Mouse (Mus musculus): Measurements from ENCODE around the gene Igf1.

The Igf1 gene

GRCm38 (mm10) chr10:87858013-87858806 lies at the start of gene Igf1:
TSS of gene Igf1 (plus strand) at chr10:87858265.
- in situ Hi-C loops (cut with MboI; ENCODE audit: low sequenced_read_pairs), result no loop called here

GRCm38 (mm10) chr10:87812157-87813072 lies 45.6 kb upstream of the Igf1 start:
- in situ Hi-C loops (cut with MboI; ENCODE audit: low sequenced_read_pairs), result no loop called here

DNA sequence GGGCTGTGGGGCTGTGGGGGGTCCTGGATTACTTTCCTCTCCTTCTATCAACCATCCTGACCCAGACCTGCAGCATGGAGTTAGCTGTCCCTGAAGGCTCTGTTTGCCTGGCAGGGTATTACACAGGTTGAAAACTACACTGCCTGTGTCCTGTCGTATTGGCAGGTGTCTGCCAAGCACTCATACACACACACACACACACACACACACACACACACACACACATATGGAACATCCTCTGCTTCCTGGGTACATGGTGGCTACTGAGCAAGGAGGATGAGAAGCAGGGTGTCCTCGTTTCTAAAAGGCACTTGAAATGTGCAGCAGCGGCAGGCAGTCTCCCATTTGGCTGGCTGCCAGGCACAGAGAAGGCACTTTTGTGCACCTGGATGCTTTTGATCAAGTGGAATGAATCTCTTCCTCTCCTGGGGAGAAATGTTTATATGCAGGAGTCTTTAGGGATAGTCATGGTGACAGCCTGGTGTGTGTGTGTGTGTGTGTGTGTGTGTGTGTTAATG lies 44.9 kb upstream of the Igf1 start:
- in situ Hi-C loops (cut with MboI; ENCODE audit: low sequenced_read_pairs), result no loop called here

- in situ Hi-C loops (cut with MboI; ENCODE audit: low sequenced_read_pairs), result no loop called here
These were observed 41.2 kb upstream of the Igf1 start for GRCm38 (mm10) chr10:87816861-87817260.

- in situ Hi-C loops (cut with MboI; ENCODE audit: low sequenced_read_pairs), result no loop called here
These were observed 40.3 kb upstream of the Igf1 start for GRCm38 (mm10) chr10:87817786-87818185.

DNA sequence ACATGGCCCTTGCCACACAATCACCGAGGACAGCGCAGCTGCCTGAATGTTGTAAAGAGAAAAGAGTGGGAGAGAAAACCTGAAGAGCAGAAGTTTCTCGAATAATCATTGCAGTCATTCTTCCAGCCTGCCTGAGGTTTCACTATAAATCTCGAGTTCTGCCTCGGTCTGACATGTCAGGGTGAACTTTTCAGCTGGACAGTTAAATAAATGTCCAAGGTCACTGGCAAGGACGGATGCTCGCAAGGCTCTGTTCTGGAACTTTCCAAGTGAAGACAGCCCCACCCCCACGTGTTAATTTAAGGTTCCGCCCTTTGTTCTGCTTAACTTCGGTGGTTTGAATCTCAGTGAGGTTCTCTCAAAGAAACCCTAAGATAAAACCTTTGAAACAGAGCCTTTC lies 36.2 kb upstream of the Igf1 start:
- in situ Hi-C loops (cut with MboI; ENCODE audit: low sequenced_read_pairs), result no loop called here

DNA sequence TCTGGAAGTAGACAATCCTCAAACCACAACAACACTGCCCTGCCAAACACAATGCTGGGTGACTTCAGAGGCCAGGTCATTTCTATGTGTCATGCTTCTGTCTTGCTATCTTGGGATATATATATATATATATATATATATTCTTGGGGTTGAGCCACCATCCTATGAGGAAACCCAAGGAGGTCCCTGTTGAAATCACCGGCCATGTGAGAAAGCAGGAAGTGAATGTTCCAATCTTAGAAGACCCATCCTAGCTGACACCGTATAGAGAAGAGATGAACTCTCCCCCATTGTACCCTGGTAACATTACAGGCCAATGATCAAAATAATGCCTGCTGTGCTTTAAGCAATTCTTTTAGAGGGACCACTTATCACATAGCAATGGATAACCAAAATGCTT lies 28.1 kb upstream of the Igf1 start:
- in situ Hi-C loops (cut with MboI; ENCODE audit: low sequenced_read_pairs), result loop anchor here (25.0 kb wide), 1 partner anchor 482 kb away; no protein-coding TSS in a partner anchor

DNA sequence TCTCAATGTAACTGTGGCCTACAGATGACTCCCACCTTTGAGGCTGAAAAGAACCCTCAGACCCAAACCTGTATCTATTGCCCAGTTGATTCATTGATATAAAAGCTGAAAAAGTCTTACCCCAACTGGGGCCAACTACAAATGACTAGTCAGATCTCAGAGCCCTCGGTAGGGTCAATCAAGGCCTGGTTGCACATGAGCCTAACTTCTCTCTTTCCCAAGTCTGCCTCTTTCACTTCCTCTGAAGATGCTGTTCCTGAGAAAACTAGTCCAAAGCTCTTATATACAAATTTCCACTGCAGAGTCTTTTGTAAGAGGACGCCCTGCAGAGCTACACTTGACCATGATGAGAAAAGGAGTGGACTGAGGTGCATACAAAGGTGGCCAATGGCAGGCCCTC lies 27.4 kb upstream of the Igf1 start:
- in situ Hi-C loops (cut with MboI; ENCODE audit: low sequenced_read_pairs), result loop anchor here (25.0 kb wide), 1 partner anchor 482 kb away; no protein-coding TSS in a partner anchor

DNA sequence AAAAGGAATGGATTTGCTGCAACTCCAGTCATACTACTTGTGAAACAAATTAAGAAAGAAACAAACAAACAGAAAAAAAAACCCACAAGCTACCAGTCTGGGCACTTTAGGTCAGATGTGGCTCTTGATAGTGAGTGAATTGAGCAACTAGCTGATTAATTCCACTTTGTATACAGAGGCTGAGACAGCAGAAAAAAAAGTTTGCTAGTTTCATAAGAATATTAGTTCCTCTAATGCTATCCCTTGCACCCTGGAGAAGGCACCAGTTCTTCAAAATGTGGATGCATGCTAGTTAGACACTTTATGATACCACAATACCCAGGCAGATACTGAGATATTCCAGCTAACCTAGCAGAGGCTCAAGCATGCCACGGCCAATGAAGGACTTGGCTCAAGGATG lies 26.0 kb upstream of the Igf1 start:
- in situ Hi-C loops (cut with MboI; ENCODE audit: low sequenced_read_pairs), result loop anchor here (25.0 kb wide), 1 partner anchor 480 kb away; no protein-coding TSS in a partner anchor

GRCm38 (mm10) chr10:87839454-87839853 lies 18.6 kb upstream of the Igf1 start:
- in situ Hi-C loops (cut with MboI; ENCODE audit: low sequenced_read_pairs), result loop anchor here (25.0 kb wide), 1 partner anchor 473 kb away; no protein-coding TSS in a partner anchor

DNA sequence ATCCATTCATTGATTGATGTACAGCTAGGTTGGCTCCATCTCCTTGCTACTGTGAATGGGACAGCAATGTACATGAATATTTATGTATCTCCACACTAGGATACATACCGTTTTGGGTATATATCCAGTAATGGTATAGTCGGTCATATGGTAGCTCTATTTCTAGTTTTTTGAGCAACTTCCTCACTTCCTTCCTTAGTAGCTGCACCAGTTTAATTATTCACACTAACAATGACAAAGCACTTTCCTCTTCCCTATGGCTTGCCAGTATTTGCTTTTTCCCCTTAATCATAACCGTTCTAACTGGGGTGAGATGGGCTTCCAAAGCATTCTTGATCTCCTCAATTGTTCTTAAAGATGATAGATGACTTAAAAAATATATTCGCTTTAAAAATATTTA lies 15.6 kb upstream of the Igf1 start:
- in situ Hi-C loops (cut with MboI; ENCODE audit: low sequenced_read_pairs), result loop anchor here (25.0 kb wide), 1 partner anchor 470 kb away; no protein-coding TSS in a partner anchor

DNA sequence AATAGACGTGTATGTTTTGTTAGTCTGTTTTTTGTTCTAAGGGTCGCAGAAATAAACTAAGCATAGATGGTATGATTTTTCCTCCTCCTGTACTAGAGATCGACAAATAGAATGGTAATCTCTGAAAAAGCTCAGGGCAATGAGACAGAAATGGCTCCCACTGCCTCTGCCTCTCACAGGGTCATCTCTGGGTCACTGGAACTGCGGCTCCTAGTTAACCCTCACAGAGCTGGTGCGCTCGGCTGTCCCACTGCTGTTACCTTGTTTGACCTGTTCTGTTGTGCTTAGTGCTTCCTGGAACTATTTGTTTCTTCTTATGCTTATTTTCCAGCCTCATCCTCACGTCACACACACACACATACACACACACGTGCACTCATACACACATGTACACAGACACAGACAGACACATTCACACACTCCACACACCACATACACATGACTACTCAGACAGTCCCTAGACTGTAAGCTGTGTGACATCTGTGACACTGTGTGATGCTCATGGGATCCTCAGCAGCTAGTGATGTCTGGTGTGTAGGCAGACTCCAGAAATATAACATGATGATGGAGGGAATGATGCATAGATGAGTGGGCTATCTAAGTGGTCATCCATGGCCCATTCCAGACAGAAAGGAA lies 13.0 kb upstream of the Igf1 start:
- in situ Hi-C loops (cut with MboI; ENCODE audit: low sequenced_read_pairs), result loop anchor here (25.0 kb wide), 1 partner anchor 467 kb away; no protein-coding TSS in a partner anchor

- in situ Hi-C loops (cut with MboI; ENCODE audit: low sequenced_read_pairs), result loop anchor here (25.0 kb wide), 1 partner anchor 464 kb away; no protein-coding TSS in a partner anchor
These were observed 10.2 kb upstream of the Igf1 start for GRCm38 (mm10) chr10:87847882-87848281.

DNA sequence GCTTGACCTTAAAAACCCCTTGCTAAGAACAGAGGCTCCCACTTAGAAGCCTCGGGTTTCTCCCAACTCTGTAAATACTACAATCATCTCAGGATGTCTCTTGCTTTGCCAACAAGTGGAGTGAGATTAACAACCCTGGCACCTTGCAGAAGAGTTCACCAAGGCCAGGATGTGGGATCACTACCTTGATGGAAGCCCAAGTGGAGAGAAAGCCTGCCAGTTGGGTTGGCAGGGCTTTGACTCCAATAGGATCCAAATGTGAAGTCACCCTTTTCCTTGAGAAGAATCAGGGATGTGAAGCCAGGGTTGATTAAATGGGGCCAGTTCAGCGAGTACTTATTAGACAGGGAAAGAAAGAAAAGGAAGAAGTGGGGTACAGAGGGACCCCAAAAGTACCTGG lies 9.6 kb upstream of the Igf1 start:
- in situ Hi-C loops (cut with MboI; ENCODE audit: low sequenced_read_pairs), result loop anchor here (25.0 kb wide), 1 partner anchor 464 kb away; no protein-coding TSS in a partner anchor

GRCm38 (mm10) chr10:87851492-87851891 lies 6.6 kb upstream of the Igf1 start:
- in situ Hi-C loops (cut with MboI; ENCODE audit: low sequenced_read_pairs), result no loop called here

GRCm38 (mm10) chr10:87854408-87854807 lies 3.7 kb upstream of the Igf1 start:
- in situ Hi-C loops (cut with MboI; ENCODE audit: low sequenced_read_pairs), result no loop called here

- in situ Hi-C loops (cut with MboI; ENCODE audit: low sequenced_read_pairs), result no loop called here
These were observed 2.5 kb upstream of the Igf1 start for GRCm38 (mm10) chr10:87855423-87856122.

DNA sequence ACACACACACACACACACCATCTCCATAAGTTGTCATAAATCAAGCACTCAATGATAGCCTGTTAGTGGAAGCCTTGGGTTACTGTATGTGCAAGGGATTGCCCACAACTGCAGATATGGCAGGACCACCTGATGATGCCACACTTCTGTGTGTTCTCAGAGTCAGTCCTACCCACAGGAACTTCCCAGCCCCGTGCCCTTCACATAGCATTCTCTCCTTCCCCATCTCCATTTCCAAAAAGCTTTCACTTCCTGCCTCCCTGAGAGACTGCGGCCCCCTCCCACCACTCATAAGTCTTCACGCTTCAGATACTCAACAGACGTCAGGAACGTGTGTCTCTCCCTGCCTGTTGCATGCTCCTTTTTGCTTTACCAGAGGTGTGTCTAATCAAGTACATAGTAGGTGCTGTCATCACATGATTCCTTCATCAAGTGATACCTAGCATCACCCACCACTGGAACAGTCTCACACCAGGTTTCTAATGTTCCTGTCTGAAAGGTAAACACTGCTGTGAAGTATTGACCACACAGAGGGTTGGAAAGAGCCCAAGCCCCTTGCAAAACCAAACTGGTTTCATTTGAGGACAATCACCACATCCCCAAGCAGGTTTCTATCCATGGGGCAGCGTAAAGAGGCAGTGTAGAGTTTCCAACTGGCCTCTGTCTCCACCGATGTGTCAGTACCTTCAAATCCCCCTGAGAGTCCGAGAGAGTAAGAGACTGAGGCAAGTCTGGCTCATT lies 680 bp upstream of the Igf1 start:
- in situ Hi-C loops (cut with MboI; ENCODE audit: low sequenced_read_pairs), result no loop called here

GRCm38 (mm10) chr10:87858939-87859338 lies 874 bp downstream of the Igf1 start:
- in situ Hi-C loops (cut with MboI; ENCODE audit: low sequenced_read_pairs), result no loop called here

Data from CH12F3 (cell line).